Mouse (Mus musculus) CH12.LX (cell line): ENCODE results near the gene Shank3.

Experiments
- CTCF ChIP-seq, 2 experiments: IDR thresholded peaks in 1 of 2; conservative IDR thresholded peaks in 1 of 2; 2 replicates each; pipeline ENCODE4 v1.5.1; 2011 to 2012; ENCODE audit warnings: low read depth in 2 of 2, low read length in 2 of 2, improper control_type of control experiment in 1 of 2, inconsistent platforms in 1 of 2, mild to moderate bottlenecking in 1 of 2, moderate library complexity in 1 of 2
- E2F4 ChIP-seq: IDR thresholded peaks from 2 replicates; pipeline ENCODE4 v1.6.1; 2011; ENCODE audit warnings: low read depth, low read length, improper control_type of control experiment; ENCODE audit not compliant: insufficient replicate concordance
- EP300 ChIP-seq: IDR thresholded peaks from 2 replicates; pipeline ENCODE4 v1.6.1; 2011; ENCODE audit warnings: low read length, improper control_type of control experiment
- ETS1 ChIP-seq: conservative IDR thresholded peaks from 2 replicates; pipeline ENCODE4 v1.6.1; 2012; ENCODE audit warnings: low read depth, mild to moderate bottlenecking, inconsistent platforms, low read length, improper control_type of control experiment, moderate library complexity
- MAFK ChIP-seq: IDR thresholded peaks from 2 replicates; pipeline ENCODE4 v1.6.1; 2011; ENCODE audit warnings: low read length, improper control_type of control experiment; ENCODE audit not compliant: insufficient replicate concordance
- MAZ ChIP-seq: IDR thresholded peaks from 2 replicates; pipeline ENCODE4 v1.6.1; 2012; ENCODE audit warnings: low read depth, mild to moderate bottlenecking, inconsistent platforms, low read length, improper control_type of control experiment, moderate library complexity
- MYC ChIP-seq: IDR thresholded peaks from 2 replicates; pipeline ENCODE4 v1.6.1; 2011; ENCODE audit warnings: low read depth, mild to moderate bottlenecking, improper control_type of control experiment, low read length
- PAX5 ChIP-seq: IDR thresholded peaks from 2 replicates; pipeline ENCODE4 v1.6.1; 2012; ENCODE audit warnings: low read length, inconsistent platforms, mixed read lengths
- USF1 ChIP-seq: IDR thresholded peaks from 2 replicates; pipeline ENCODE4 v1.6.1; 2014; ENCODE audit warnings: low read depth, mild to moderate bottlenecking, inconsistent platforms, low read length, improper control_type of control experiment
- ZC3H11A ChIP-seq: IDR thresholded peaks from 2 replicates; pipeline ENCODE4 v1.6.1; 2012; ENCODE audit warnings: low read depth, mild to moderate bottlenecking, inconsistent platforms, low read length, improper control_type of control experiment

DNA sequence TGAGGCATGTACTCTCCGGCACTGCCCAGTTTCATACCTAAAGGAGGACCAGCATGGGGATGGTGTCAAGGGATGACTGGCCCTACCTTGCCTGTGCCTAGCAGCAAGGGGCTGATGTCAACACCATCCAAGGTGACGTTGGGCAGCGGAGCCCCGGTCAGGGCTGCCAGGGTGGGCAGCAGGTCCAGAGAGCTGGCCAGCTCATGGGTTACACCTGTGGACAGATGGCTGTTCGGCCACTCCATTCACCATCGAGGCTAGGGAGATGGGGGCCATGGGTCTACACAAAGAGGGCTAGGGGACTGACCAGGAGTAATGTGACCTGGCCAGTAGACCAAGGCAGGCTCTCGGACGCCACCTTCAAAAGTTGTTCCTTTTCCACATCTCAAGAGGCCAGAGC, 25.5 kb upstream of the Shank3 start:
- TF ChIP-seq CTCF (conservative IDR thresholded peaks at IDR 0.05 in 1 of 2, IDR thresholded peaks at IDR 0.05 in 1 of 2; ENCODE audit: low read depth in 2 of 2, low read length in 2 of 2) (no peak), MYC (no peak), ETS1 (no peak), USF1 (no peak), MAFK (no peak), E2F4 (no peak), PAX5 (no peak), ZC3H11A (no peak), MAZ (no peak), EP300 (no peak)
